Mouse (Mus musculus) kidney, embryonic 15.5 days (tissue): Measurements from ENCODE around the gene Mfsd2b. TPM values are rescaled to one million over a fixed set of nuclear protein-coding genes. Genes with fewer than 3 reads are reported as not detected.

Experiments used
- ATAC-seq: fragments of 200-750 bp; cut with Nextera tagmentation; replicated peaks from 2 replicates; pipeline ENCODE4 v1.8.0; 2017; ENCODE audit warnings: moderate TSS enrichment; ENCODE audit not compliant: low FRiP score
- H3K27ac ChIP-seq: fragments of 300-500 bp; sonication (generic); 2 replicates; pipeline ENCODE4 v1.5.1; 2015; ENCODE audit warnings: mild to moderate bottlenecking, inconsistent platforms
- H3K27me3 ChIP-seq: fragments of 300-500 bp; sonication (generic); 2 replicates; pipeline ENCODE4 v1.6.1; 2015; ENCODE audit warnings: inconsistent platforms
- H3K36me3 ChIP-seq: fragments of 300-500 bp; sonication (generic); 2 replicates; pipeline ENCODE4 v1.6.1; 2015; ENCODE audit warnings: inconsistent platforms
- H3K4me1 ChIP-seq: fragments of 300-500 bp; sonication (generic); 2 replicates; pipeline ENCODE4 v1.6.1; 2015; ENCODE audit warnings: inconsistent platforms
- H3K4me2 ChIP-seq: fragments of 300-500 bp; sonication (generic); 2 replicates; pipeline ENCODE4 v1.6.1; 2015; ENCODE audit warnings: moderate library complexity, mild to moderate bottlenecking, inconsistent platforms
- H3K4me3 ChIP-seq: fragments of 300-500 bp; sonication (generic); replicated peaks from 2 replicates; pipeline ENCODE4 v1.5.1; 2015; ENCODE audit warnings: mild to moderate bottlenecking, inconsistent platforms
- H3K9ac ChIP-seq: fragments of 300-500 bp; sonication (generic); 2 replicates; pipeline ENCODE4 v1.6.1; 2015; ENCODE audit warnings: mild to moderate bottlenecking, inconsistent platforms
- H3K9me3 ChIP-seq: fragments of 300-500 bp; sonication (generic); replicated peaks from 2 replicates; pipeline ENCODE4 v1.6.1; 2016; ENCODE audit warnings: inconsistent platforms
- WGBS: fragments of 180-500 bp; shearing (Covaris S2); methylation state at CpG from one replicate; pipeline ENCODE4 v1.1.7; 2015; ENCODE audit warnings: mixed read lengths; 5-methylcytosine and 5-hydroxymethylcytosine counted together
- polyA plus RNA-seq: library from polyadenylated mRNA; unstranded; fragments of >200 nt; fragmentation: Nextera tagmentation; extraction: Ambion mirVana; gene quantifications from 2 replicates; pipeline ENCODE4 v1.2.1, GENCODE M21; 2015

Gene Mfsd2b
- polyA plus RNA-seq, 1 experiment from 2014 or later: 1.3 TPM

- peak within 1 kb of the TSS; percentile 87 for H3K4me3 ChIP-seq
- H3K9me3 ChIP-seq: no peaks in the 10 kb centered on the region
- peaks cover 27% of the 10 kb centered on the region for H3K4me1 ChIP-seq
- peak within 1 kb of the TSS; percentile 78 for H3K9ac ChIP-seq
- peak within 1 kb of the TSS; percentile 32; the same call in 1 of the 2 replicates for H3K27ac ChIP-seq
- ATAC-seq: peak; percentile 79
- no peaks in the 10 kb centered on the region for H3K36me3 ChIP-seq
- H3K27me3 ChIP-seq: peaks cover 24% of the 10 kb centered on the region; the same call in 1 of the 2 replicates
- peak within 1 kb of the TSS; percentile 98 for H3K4me2 ChIP-seq
- WGBS: under 1% methylated on average over 35 of the region's 37 CpGs
These were observed 32.7 kb downstream of the Mfsd2b start, which contains the start of gene Fkbp1b for GRCm38 (mm10) chr12:4841392-4841887. Gene Fkbp1b (minus strand): TSS chr12:4841591.

- peak overlapping the region; percentile 87 for H3K4me3 ChIP-seq
- ATAC-seq: no peak
- H3K36me3 ChIP-seq: no peaks in the 10 kb centered on the region
- no peaks in the 10 kb centered on the region for H3K9me3 ChIP-seq
- 3% methylated on average over 11 of the region's 11 CpGs for WGBS
- peak overlapping the region; percentile 78 for H3K9ac ChIP-seq
- H3K27ac ChIP-seq: peak overlapping the region; percentile 32; the same call in 1 of the 2 replicates
- H3K4me2 ChIP-seq: peak overlapping the region; percentile 98
- H3K4me1 ChIP-seq: peaks cover 27% of the 10 kb centered on the region
- peaks cover 24% of the 10 kb centered on the region; the same call in 1 of the 2 replicates for H3K27me3 ChIP-seq
These were observed 33.4 kb downstream of the Mfsd2b start for GRCm38 (mm10) chr12:4840741-4841140.

- H3K4me1 ChIP-seq: peaks cover 27% of the 10 kb centered on the region
- H3K9me3 ChIP-seq: no peaks in the 10 kb centered on the region
- 57% methylated on average over 6 of the region's 6 CpGs for WGBS
- H3K4me3 ChIP-seq: peak overlapping the region; percentile 87
- peaks cover 24% of the 10 kb centered on the region; the same call in 1 of the 2 replicates for H3K27me3 ChIP-seq
- H3K36me3 ChIP-seq: no peaks in the 10 kb centered on the region
- no peak for ATAC-seq
- no peak overlapping the region for H3K27ac ChIP-seq
- H3K4me2 ChIP-seq: no peak overlapping the region; the same call in 1 of the 2 replicates
- no peak overlapping the region for H3K9ac ChIP-seq
These were observed 34.1 kb downstream of the Mfsd2b start for GRCm38 (mm10) chr12:4840010-4840409.

- H3K4me3 ChIP-seq: no peak overlapping the region
- H3K9me3 ChIP-seq: no peaks in the 10 kb centered on the region
- peaks cover 22% of the 10 kb centered on the region; the same call in 1 of the 2 replicates for H3K27me3 ChIP-seq
- H3K36me3 ChIP-seq: peaks cover 7% of the 10 kb centered on the region
- WGBS: 14% methylated on average over 4 of the region's 4 CpGs
- no peak for ATAC-seq
- H3K9ac ChIP-seq: no peak overlapping the region
- peaks cover 18% of the 10 kb centered on the region for H3K4me1 ChIP-seq
- no peak overlapping the region for H3K4me2 ChIP-seq
- no peak overlapping the region for H3K27ac ChIP-seq
These were observed 37.2 kb downstream of the Mfsd2b start for GRCm38 (mm10) chr12:4836959-4837358.

- no peak overlapping the region for H3K4me3 ChIP-seq
- no peaks in the 10 kb centered on the region for H3K4me1 ChIP-seq
- H3K4me2 ChIP-seq: no peak overlapping the region
- ATAC-seq: no peak
- H3K9ac ChIP-seq: no peak overlapping the region
- 79% methylated on average over 3 of the region's 3 CpGs for WGBS
- H3K36me3 ChIP-seq: peaks cover 88% of the 10 kb centered on the region
- H3K9me3 ChIP-seq: no peaks in the 10 kb centered on the region
- no peak overlapping the region for H3K27ac ChIP-seq
- H3K27me3 ChIP-seq: no peaks in the 10 kb centered on the region
These were observed 46.9 kb downstream of the Mfsd2b start for GRCm38 (mm10) chr12:4827256-4827655.

GRCm38 (mm10) chr12:4817361-4818101 lies 56.6 kb downstream of the Mfsd2b start, which contains the start of gene Sf3b6:
Gene Sf3b6 (plus strand): TSS chr12:4817544.
- Histone ChIP-seq H3K4me3 (peak within 1 kb of the TSS; percentile 90), H3K27me3 (no peaks in the 10 kb centered on the region), H3K4me1 (peaks cover 19% of the 10 kb centered on the region), H3K4me2 (peak within 1 kb of the TSS; percentile 66), H3K36me3 (peaks cover 25% of the 10 kb centered on the region), H3K27ac (peak within 1 kb of the TSS; percentile 96), H3K9ac (peak within 1 kb of the TSS; percentile 68), H3K9me3 (no peaks in the 10 kb centered on the region)
- under 1% methylated on average over 49 of the region's 49 CpGs for WGBS
- ATAC-seq: peak; percentile 98

GRCm38 (mm10) chr12:4816680-4817360 lies 57.3 kb downstream of the Mfsd2b start:
- 8% methylated on average over 24 of the region's 24 CpGs for WGBS
- peak; percentile 80; the same call in 1 of the 2 replicates for ATAC-seq
- Histone ChIP-seq H3K27me3 (no peaks in the 10 kb centered on the region), H3K9ac (peak overlapping the region; percentile 67), H3K4me3 (peak overlapping the region; percentile 90), H3K9me3 (no peaks in the 10 kb centered on the region), H3K27ac (peak overlapping the region; percentile 96), H3K4me2 (peak overlapping the region; percentile 66), H3K36me3 (peaks cover 18% of the 10 kb centered on the region), H3K4me1 (peaks cover 21% of the 10 kb centered on the region)

- ATAC-seq: no peak
- no peaks in the 10 kb centered on the region for H3K9me3 ChIP-seq
These were observed 60.5 kb downstream of the Mfsd2b start for GRCm38 (mm10) chr12:4813636-4814035.

More at GRCm38 (mm10) chr12:4813636-4814035, 60.5 kb downstream of the Mfsd2b start:
- WGBS: 86% methylated on average over 4 of the region's 4 CpGs
- Histone ChIP-seq H3K4me2 (no peak overlapping the region), H3K36me3 (no peaks in the 10 kb centered on the region), H3K4me1 (peaks cover 14% of the 10 kb centered on the region), H3K4me3 (no peak overlapping the region), H3K27me3 (no peaks in the 10 kb centered on the region), H3K9ac (no peak overlapping the region), H3K27ac (no peak overlapping the region)

Other genes starting within 250 kb of the Mfsd2b start
- gene Fam228a, start 135.9 kb downstream of the Mfsd2b start, polyA plus RNA-seq: 0.10 and 0.15 TPM in 2 replicates
- gene Pfn4, start 105.3 kb downstream of the Mfsd2b start, polyA plus RNA-seq: 2.5 and 3.5 TPM in 2 replicates
- 1.5 and 4.5 TPM in 2 replicates for gene Fam228b, start 105.1 kb downstream of the Mfsd2b start, polyA plus RNA-seq
- 207 and 229 TPM in 2 replicates for gene Sf3b6, start 56.8 kb downstream of the Mfsd2b start, polyA plus RNA-seq
- gene Fkbp1b, start 32.8 kb downstream of the Mfsd2b start, polyA plus RNA-seq: 8.9 and 9.0 TPM in 2 replicates
- 19.4 and 19.5 TPM in 2 replicates for gene Wdcp, start 31.1 kb downstream of the Mfsd2b start, polyA plus RNA-seq
- 28.4 and 28.7 TPM in 2 replicates for gene Ubxn2a, start 33.3 kb upstream of the Mfsd2b start, polyA plus RNA-seq
- 10.5 and 10.8 TPM in 2 replicates for gene Atad2b, start 43.0 kb upstream of the Mfsd2b start, polyA plus RNA-seq